In genomic region chr9:62122508-62123215, GRCm38 (mm10) we compare ENCODE assay signal across 8 mouse cellular contexts. TPM values are rescaled to one million over a fixed set of nuclear protein-coding genes. Genes with fewer than 3 reads are reported as not detected.
DNase-seq lines count a peak whose midpoint lies in the region; ATAC-seq and TF ChIP-seq lines count a peak whose summit lies in the region.

Gene Glce (minus strand): TSS chr9:62122655.

- H3K36me3 ChIP-seq in hindbrain, embryonic 13.5 days: no peaks in the 10 kb centered on the region

- DNase-seq in Patski (ENCODE audit: low read depth, low spot score): peak; percentile 93
- peak; percentile 98 for DNase-seq in cerebellum, postnatal 14 days
- peak; percentile 97 to 98 for DNase-seq in frontal cortex, postnatal 14 days (ENCODE audit: low spot score in 2 of 2)
- DNase-seq in layer of hippocampus, postnatal 25 days (ENCODE audit: extremely low spot score in 1 of 2, low spot score in 1 of 2): peak; percentile 95 to 96
- DNase-seq in lung, postnatal 25 days (ENCODE audit: low spot score): peak; percentile 97
- peak; percentile 98 for DNase-seq in retina, embryonic 14.5 days (ENCODE audit: low spot score)
- peak; percentile 96 for DNase-seq in thymus, postnatal 4 days

- in situ Hi-C loops in Patski (cut with MboI; ENCODE audit: low pct_unique_long_range_greater_than_20kb): loop anchor here (10.0 kb wide), 1 partner anchor 158 kb away; no protein-coding TSS in a partner anchor

- CTCF ChIA-PET in Patski (lab: Charles Lee): interaction anchor here (0.7 to 1.4 kb wide), 4 partner anchors 16 to 82 kb away, joined by 3 to 4 read pairs (median 4); no protein-coding TSS in a partner anchor

- no peaks in the 10 kb centered on the region for H3K9me3 ChIP-seq in hindbrain, embryonic 13.5 days

- peak within 1 kb of the TSS; percentile 83 for H3K4me3 ChIP-seq in hindbrain, embryonic 13.5 days

- H3K4me1 ChIP-seq in hindbrain, embryonic 13.5 days (replicated peaks): peaks cover 26% of the 10 kb centered on the region

- no peaks in the 10 kb centered on the region for H3K27me3 ChIP-seq in Patski
- H3K27me3 ChIP-seq in hindbrain, embryonic 13.5 days: 0 out of 2 replicates have a peak, but pooled peaks cover 6% of the 10 kb centered on the region

- ATAC-seq in Patski: peak; percentile 94
- ATAC-seq in hindbrain, embryonic 13.5 days (ENCODE audit: low FRiP score): peak; percentile 99

- under 1% methylated on average over 51 of the region's 51 CpGs for WGBS in hindbrain, embryonic 13.5 days

- peak within 1 kb of the TSS; percentile 71 for H3K4me2 ChIP-seq in hindbrain, embryonic 13.5 days

- TF ChIP-seq CTCF in Patski (IDR thresholded peaks at IDR 0.05): no peak

- peak within 1 kb of the TSS; percentile 97 for H3K27ac ChIP-seq in hindbrain, embryonic 13.5 days

- POLR2A ChIA-PET in Patski (lab: Charles Lee): interaction anchor here (0.6 to 1.6 kb wide), 3 partner anchors 81 to 702 kb away, joined by 3 read pairs; no protein-coding TSS in a partner anchor

- peak within 1 kb of the TSS; percentile 91 for H3K9ac ChIP-seq in hindbrain, embryonic 13.5 days

RNA-seq across cellular contexts. Expression of gene Glce, which starts in this region (rescaled TPM):
- 34.9 TPM for polyA plus RNA-seq in Patski (2021)
- 17.7 and 18.1 TPM in 2 replicates for polyA plus RNA-seq in hindbrain, embryonic 13.5 days (2015; fragmentation: Nextera tagmentation; extraction: Ambion mirVana)
- total RNA-seq in layer of hippocampus, postnatal 25 days (2021): 10 to 100 TPM; 24.1 to 29.3 TPM

Comparison
In these comparisons a context has a peak if more than half of its experiments do, and no peak if none do; other contexts are left out.
1. Peak in every context shown above with its lines: DNase-seq, ATAC-seq, H3K4me3 ChIP-seq and H3K27ac ChIP-seq.